Mouse (Mus musculus): ENCODE measurements at regions not wholly inside any gene's neighbourhood (a gene's known extent, or its start where the extent isn't known, plus 50 kb on each side); places are given as distances from the start of the nearest gene placed in this dataset.

- TF ChIP-seq CTCF (IDR thresholded peaks at IDR 0.05; ENCODE audit: control insufficient read depth, insufficient read depth, low read length): no peak
- TF ChIP-seq POLR2A (IDR thresholded peaks at IDR 0.05; ENCODE audit: borderline replicate concordance, control insufficient read depth, low read depth, low read length): no peak
Observed at GRCm38 (mm10) chr16:24143894-24144293, 155.2 kb upstream of the Bcl6 start.
